Mouse (Mus musculus) CD4-positive, CD25-positive, alpha-beta regulatory T cell, adult 4 months (primary cell): Measurements from ENCODE around the gene Apba1. TPM values are rescaled to one million over a fixed set of nuclear protein-coding genes. Genes with fewer than 3 reads are reported as not detected.

ENCODE experiments used
- ATAC-seq: one replicate; pipeline ENCODE4 v1.8.0; 2017
- polyA plus RNA-seq, 2 experiments: library from polyadenylated mRNA; unstranded; fragments of 100-300 nt; shearing (Covaris generic); gene quantifications; one replicate each; pipeline ENCODE4 v1.2.1; 2017

The Apba1 gene
- polyA plus RNA-seq, 2 experiments from 2014 or later: not detected

DNA sequence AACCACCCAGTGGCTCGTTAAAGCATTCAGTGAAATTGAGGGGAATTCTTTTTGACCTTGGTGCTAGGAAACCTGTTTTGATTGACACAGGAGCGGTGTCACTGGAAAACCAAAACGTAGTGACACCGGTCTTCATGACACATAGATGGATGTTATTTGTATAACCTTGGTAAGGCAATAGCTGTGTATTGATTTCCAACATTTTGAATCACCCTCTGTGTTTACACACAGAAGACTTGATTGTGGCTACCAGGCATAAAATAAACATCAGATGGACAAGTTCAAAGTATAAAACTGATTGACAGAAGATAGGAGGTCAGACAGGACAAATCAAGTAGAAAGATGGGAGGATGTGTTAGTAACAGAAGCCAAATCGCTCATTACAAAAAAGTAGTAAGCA is 117.1 kb downstream of the Apba1 start:
- no peak for ATAC-seq

DNA sequence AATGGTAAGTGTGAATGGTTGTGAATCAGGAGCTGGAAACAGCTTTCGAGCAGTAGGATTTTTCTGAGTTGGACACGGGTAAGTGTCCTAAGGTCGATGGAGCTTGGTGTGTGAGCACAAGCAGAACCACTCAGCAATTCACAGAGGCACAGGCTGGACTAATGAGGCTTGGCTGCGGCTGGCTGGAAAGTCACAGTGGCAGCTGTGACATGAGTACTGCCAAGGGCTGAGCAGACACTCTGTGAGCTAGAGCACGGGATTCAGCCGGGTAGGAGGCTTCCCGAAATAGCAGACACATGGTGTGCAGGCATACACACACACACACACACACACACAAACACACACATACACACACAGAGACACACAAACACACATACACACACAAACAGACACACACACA is 121.2 kb downstream of the Apba1 start:
- no peak for ATAC-seq

DNA sequence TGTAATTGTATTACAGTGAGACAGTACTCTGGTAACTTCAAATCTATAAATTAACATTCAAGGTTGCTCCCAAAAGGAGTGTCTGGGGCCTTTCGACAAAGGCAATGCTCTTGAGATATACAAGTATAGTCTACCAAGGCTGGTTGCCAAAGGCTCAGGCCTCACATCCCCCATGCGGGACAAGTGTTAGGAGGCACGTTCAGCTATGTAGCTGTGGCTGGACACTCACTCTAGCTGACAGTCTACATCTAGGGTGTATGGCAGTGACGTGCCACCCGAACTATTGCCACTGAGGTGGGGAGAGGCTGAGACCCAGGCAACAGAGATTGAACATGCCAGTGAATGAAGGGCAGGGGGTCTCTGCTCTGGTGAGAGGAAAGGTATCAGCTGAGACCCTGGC is 127.5 kb downstream of the Apba1 start:
- no peak for ATAC-seq

DNA sequence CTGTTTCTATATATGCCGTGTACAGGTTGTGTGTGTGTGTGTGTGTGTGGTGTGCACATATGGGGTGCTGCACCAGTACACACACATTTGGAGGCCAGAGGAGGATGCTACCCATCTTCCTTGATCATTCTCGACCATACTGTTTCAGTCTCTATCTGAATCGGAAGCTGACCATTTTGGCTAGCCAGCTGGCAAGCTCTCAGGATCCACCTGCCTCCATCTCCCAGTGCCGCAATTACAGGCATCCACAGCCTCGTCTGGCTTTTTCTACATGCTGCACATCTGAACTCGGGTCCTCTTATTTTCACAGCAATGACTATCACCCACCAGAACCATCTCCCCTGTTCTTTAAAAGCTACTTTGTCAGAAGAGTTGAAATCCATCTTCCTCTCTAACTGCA is 132.7 kb downstream of the Apba1 start:
- no peak for ATAC-seq

DNA sequence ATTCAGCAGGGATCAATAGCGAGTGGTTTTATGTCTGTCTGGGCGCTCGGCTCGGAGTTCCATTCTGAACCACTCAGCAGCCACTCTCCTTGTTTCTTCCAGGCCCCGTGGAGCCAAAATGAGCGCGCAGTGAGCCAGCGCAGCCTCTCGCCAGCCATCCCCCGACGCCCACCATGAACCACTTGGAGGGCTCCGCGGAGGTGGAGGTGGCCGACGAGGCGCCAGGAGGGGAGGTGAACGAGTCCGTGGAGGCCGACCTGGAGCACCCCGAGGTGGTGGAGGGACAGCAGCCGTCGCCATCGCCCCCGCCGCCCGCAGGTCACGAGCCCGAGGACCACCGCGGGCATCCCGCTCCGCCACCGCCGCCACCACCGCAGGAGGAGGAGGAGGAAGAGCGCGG is 133.9 kb downstream of the Apba1 start:
- no peak for ATAC-seq

DNA sequence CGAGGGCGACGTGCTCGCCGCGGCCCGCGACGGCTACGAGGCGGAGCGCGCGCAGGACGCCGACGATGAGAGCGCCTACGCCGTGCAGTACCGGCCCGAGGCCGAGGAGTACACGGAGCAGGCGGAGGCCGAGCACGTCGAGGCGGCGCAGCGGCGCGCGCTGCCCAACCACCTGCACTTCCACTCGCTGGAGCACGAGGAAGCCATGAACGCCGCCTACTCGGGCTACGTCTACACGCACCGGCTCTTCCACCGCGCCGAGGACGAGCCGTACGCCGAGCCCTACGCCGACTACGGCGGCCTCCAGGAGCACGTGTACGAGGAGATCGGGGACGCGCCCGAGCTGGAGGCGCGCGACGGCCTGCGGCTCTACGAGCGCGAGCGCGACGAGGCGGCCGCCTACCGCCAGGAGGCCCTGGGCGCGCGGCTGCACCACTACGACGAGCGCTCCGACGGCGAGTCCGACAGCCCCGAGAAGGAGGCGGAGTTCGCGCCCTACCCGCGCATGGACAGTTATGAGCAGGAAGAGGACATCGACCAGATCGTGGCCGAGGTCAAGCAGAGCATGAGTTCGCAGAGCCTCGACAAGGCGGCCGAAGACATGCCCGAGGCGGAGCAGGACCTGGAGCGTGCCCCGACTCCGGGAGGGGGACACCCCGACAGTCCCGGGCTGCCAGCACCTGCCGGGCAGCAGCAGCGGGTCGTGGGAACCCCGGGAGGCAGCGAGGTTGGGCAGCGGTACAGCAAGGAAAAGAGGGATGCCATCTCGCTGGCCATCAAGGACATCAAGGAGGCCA is 134.6 kb downstream of the Apba1 start:
- no peak for ATAC-seq

DNA sequence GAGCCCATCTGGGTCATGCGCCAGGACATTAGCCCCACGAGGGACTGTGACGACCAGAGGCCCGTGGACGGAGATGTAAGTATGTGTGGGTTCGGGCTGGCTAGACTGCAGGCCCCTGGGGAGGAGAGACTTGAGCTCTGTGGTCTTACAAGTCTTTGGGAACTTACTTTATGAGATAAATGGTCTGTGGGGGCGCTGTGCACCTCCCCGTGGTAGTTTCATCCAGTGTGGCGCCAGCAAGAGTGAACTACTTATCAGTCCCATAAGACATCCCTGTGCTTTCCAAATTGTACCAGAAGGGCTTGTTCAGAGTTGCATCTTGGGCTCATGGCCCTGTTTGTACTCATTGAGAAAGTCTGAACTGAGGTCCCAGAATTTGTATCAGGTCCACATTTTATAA is 135.3 kb downstream of the Apba1 start:
- no peak for ATAC-seq

DNA sequence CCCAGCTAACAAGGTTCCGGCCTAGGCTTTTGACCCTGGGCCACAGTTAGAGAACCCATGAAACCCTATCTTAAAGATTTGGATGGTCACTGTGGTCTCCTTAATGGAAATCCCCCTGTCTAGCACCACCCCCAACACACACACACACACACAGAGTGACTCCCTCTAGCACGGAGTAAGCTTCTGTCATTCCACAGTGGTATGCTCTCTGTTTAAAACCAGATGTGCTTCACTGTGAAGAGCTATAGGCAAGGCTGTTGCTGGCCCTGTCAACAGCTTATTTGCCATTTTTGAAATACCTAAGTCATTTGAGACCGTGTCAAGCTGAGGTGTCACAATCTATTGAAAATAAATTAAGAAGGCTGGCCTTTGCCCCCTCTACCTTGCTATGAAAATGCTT is 136.1 kb downstream of the Apba1 start:
- ATAC-seq: no peak

DNA sequence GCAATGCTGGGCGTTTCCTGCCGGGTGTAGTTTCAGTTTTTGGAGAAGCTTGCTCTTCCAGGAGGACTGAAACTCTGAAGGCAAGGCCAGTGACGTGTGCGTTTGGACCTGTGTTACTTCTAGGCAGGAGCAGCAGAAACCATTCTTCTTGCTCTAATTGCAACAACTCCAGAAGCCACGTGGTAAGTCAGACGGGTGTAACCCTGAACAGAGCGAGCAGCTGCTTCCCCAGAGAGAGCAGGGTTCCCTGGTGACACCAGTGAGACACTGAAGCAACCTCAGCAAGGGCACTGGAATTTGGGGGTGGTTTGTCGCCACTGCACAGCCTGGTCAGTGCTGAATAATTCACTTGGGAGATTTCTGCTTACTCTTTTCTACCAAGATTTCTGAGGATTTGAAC is 138.2 kb downstream of the Apba1 start:
- no peak for ATAC-seq

- ATAC-seq: no peak
Observed at GRCm38 (mm10) chr19:23898501-23898900, 139.8 kb downstream of the Apba1 start.

DNA sequence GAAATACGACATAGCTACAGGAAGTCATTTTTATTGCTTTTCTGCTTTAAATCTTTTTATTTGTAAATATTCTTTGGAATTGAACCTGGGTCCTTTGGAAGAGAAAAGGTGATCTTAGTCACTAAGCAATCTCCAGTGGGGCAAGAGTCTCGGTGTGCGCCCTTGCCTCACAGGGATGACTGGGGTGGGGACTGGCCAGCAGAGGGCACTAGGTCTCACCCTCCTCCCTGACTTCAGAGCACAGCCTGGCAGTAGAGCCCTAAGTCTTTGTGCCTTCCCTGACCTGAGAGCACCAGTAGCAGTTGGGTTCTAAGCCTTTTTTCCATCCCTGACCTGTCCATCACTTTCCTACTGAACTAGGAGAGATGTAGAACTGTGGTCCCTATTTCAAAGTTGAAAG is 142.5 kb downstream of the Apba1 start:
- no peak for ATAC-seq

DNA sequence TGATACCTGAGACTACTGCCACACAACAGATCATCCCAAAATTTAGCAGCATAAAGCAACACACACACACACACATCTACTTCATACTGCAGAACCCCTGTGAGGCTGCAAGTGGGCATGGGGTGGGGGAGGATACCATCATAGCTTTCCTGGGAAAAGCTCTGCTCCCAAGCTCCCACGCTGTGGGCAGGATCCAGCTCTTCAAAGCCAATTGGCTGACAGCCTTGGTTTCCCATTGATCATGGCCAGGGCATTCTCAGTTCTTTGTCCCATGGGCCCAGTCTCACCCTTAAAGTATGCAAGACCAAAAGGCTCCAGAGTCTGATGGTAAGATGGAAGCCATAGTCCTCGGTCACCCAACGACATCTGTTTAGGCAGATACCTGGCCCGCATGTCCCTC is 143.1 kb downstream of the Apba1 start:
- no peak for ATAC-seq

DNA sequence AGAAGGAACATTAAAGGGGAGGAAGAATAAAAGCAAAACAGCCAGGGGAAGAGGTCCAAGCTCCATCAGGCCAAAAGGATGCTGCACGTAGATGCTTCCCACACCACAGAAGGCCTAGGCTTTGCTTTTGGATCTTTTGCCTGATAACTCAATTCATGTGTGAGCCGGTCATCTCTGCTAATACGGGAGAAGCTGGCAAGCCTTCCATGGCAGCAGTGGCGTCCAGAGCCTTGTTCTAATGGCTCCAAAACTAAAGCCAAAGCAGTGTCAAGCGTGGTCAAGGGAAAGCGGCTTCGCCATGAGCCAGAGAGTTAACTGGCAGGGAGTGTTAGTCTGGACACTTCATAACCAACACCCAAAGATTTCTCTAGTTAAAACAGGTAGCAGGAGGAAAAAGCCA is 144.4 kb downstream of the Apba1 start:
- no peak for ATAC-seq

DNA sequence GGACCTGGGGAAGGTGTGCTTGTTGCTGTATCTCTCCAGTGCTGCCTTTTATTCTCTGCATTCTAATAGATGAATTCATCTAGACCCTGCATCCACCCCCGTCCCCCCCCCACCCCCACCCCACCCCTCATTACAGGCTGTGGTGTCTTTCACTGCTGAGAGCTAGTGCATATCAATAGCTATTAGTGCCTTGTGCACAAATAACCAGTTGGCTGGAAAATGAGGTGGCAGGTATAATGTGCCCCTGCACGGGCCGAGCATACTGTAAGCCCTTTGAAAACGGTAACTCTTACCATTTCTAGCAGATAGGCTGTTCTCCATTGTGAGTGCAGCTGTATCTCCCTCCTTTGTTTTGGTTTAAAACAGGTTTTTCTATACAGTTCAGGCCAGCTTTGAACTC is 146.2 kb downstream of the Apba1 start:
- no peak for ATAC-seq

GRCm38 (mm10) chr19:23905772-23906171 is 147.1 kb downstream of the Apba1 start:
- no peak for ATAC-seq

- no peak for ATAC-seq
Observed at GRCm38 (mm10) chr19:23910345-23910744, 151.7 kb downstream of the Apba1 start.

DNA sequence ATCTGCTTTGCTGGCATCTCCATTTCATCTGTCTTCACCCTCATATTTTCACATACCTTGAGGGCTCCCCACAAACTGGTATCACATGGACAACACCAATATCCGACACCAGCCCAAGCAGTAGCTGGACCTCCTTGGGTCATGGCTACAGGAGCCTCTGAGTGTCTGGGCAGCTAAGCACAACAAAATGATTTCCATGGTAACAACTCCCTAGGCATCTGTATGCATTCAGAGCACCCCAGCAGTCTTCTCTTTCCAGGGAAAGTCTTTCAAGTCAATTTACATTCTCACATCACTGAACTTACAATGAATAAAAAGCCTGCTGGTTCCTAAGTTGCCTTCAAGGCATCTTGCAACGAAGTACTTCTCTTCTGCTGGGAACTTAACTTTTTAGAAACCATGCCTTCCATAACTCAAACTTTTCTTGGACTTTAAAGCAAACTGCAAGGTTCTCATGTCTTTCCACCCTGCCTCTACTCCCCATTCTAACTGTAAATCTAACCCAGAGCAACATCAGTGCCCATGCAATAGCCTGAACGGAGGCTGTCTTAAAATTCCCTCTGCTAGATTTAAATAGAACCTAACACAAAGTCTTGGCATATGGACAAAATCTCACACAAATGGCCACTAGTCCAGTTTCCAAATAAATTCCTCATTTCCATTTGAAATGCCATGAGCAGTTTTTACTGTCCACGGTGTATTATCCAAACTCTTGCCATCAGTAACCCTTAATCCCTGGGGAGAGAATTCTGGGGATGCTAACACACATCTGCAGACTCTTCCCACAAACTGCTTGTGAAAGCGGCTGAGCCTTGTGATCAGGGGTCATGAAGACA is 160.9 kb downstream of the Apba1 start:
- no peak for ATAC-seq

DNA sequence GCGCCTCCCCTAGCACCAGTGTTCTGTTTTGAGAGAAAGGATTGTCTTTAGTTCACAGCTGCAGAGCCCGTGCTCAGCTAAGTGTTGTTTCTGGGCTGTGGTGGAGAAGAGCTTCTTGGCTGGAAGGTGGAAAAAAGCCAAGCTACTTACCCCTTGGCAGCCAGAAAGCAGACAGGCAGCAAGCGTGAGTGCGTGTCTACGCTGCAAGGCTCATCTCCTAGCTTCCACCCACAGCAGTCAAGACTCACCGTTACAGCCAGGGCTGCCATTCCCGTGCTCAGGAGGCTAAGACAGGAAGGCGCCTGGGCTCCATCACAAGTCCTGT is 161.5 kb downstream of the Apba1 start:
- ATAC-seq: no peak

- ATAC-seq: no peak
Observed at GRCm38 (mm10) chr19:23922601-23923000, 163.9 kb downstream of the Apba1 start.

GRCm38 (mm10) chr19:23924057-23924456 is 165.4 kb downstream of the Apba1 start:
- ATAC-seq: no peak

GRCm38 (mm10) chr19:23924791-23925190 is 166.1 kb downstream of the Apba1 start:
- no peak for ATAC-seq

DNA sequence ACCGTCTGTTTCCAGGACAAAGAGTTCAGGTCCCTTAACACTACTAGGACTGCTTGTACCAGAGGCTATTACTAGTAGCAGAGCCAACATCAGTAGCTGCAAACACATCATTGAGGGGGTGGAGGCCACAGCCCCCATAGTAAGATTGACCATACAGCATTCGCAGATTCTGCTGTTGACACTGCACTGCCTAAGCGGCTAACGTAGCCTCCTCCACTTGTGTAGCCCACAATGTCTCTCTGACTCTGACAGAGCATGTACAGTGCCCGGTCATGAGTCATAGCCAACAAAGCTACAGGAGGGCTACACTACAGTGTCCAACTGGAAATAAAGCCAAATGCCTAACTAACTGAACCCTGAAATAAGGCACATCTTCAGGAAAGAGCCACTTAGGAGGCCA is 166.9 kb downstream of the Apba1 start:
- no peak for ATAC-seq

GRCm38 (mm10) chr19:23930826-23931225 is 172.1 kb downstream of the Apba1 start:
- no peak for ATAC-seq

- ATAC-seq: no peak
Observed at GRCm38 (mm10) chr19:23941422-23941949, 182.8 kb downstream of the Apba1 start.
